Mouse (Mus musculus) bone marrow, adult 2 months (tissue): ENCODE measurements at regions not wholly inside any gene's neighbourhood (a gene's known extent, or its start where the extent isn't known, plus 50 kb on each side); places are given as distances from the start of the nearest gene placed in this dataset.

Experiments used
- H3K27ac ChIP-seq: fragments of 200-500 bp; 2 replicates; pipeline ENCODE4 v1.5.1; 2012; ENCODE audit warnings: low read depth, mild to moderate bottlenecking, control low read depth, inconsistent platforms, low read length; ENCODE audit not compliant: control insufficient read depth, poor library complexity, insufficient read depth
- H3K4me1 ChIP-seq: fragments of 200-500 bp; 2 replicates; pipeline ENCODE4 v1.6.1; 2011; ENCODE audit warnings: low read length; ENCODE audit not compliant: control insufficient read depth, insufficient read depth
- H3K4me3 ChIP-seq: fragments of 200-500 bp; replicated peaks from 2 replicates; pipeline ENCODE3; 2011; ENCODE audit warnings: mild to moderate bottlenecking, low read depth, low read length, control low read depth; ENCODE audit not compliant: control insufficient read depth
- CTCF ChIP-seq: fragments of 200-500 bp; IDR thresholded peaks from 2 replicates; pipeline ENCODE4 v1.5.1; 2011; ENCODE audit warnings: low read length, control low read depth; ENCODE audit not compliant: control insufficient read depth, insufficient read depth
- POLR2A ChIP-seq: fragments of 200-500 bp; IDR thresholded peaks from 2 replicates; pipeline ENCODE4 v1.6.1; 2011; ENCODE audit warnings: low read depth, mild to moderate bottlenecking, control low read depth, low read length, borderline replicate concordance; ENCODE audit not compliant: control insufficient read depth
- WGBS: fragments of 180-500 bp; shearing (Covaris S2); methylation state at CpG from one replicate; pipeline ENCODE4 v1.1.7; 2018; 5-methylcytosine and 5-hydroxymethylcytosine counted together

- H3K27ac ChIP-seq, result no peak overlapping the region
- 84% methylated on average over 5 of the region's 5 CpGs for WGBS
- TF ChIP-seq POLR2A (no peak), CTCF (no peak)
- no peaks in the 10 kb centered on the region for H3K4me1 ChIP-seq
- H3K4me3 ChIP-seq, result no peak overlapping the region
Measured at GRCm38 (mm10) chr14:62177509-62177908, 114.9 kb upstream of the Rnaseh2b start.

GRCm38 (mm10) chr14:62187360-62187759, 105.0 kb upstream of the Rnaseh2b start:
- TF ChIP-seq POLR2A (no peak), CTCF (no peak)
- WGBS, result 56% methylated on average over 11 of the region's 11 CpGs
- H3K27ac ChIP-seq, result no peak overlapping the region
- H3K4me3 ChIP-seq, result no peak overlapping the region
- no peaks in the 10 kb centered on the region for H3K4me1 ChIP-seq

GRCm38 (mm10) chr14:62188147-62188885, 104.1 kb upstream of the Rnaseh2b start:
- H3K4me1 ChIP-seq, result no peaks in the 10 kb centered on the region
- no peak overlapping the region for H3K4me3 ChIP-seq
- TF ChIP-seq POLR2A (no peak), CTCF (no peak)
- no peak overlapping the region for H3K27ac ChIP-seq
- WGBS, result 70% methylated on average over 7 of the region's 7 CpGs

- WGBS, result 82% methylated on average over 2 of the region's 2 CpGs
- TF ChIP-seq CTCF (no peak), POLR2A (no peak)
- H3K4me3 ChIP-seq, result no peak overlapping the region
- H3K4me1 ChIP-seq, result no peaks in the 10 kb centered on the region
- no peak overlapping the region for H3K27ac ChIP-seq
Measured at GRCm38 (mm10) chr14:62191624-62192023, 100.8 kb upstream of the Rnaseh2b start.

DNA sequence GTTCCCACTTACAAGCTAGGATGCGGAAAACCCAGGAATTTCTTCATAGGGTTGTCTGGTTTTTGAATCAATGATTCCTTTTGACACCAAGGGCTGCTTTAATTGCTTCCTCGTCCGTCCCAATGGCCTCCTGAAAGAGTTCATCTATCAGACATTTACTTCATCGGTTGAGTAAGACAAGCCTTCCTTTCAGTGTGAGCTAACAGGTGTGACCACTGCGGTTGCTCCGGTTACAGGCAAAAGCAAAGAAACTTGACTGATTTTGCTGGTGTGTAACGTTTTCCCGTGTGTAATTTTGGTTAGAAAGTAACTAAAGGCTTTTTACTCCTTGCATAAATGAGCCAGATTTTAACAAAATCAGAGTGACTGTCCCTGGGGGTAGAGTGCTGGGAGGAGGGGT, 99.6 kb upstream of the Rnaseh2b start:
- Histone ChIP-seq H3K4me1 (no peaks in the 10 kb centered on the region), H3K27ac (no peak overlapping the region), H3K4me3 (no peak overlapping the region)
- 66% methylated on average over 8 of the region's 8 CpGs for WGBS
- TF ChIP-seq CTCF (no peak), POLR2A (no peak)

DNA sequence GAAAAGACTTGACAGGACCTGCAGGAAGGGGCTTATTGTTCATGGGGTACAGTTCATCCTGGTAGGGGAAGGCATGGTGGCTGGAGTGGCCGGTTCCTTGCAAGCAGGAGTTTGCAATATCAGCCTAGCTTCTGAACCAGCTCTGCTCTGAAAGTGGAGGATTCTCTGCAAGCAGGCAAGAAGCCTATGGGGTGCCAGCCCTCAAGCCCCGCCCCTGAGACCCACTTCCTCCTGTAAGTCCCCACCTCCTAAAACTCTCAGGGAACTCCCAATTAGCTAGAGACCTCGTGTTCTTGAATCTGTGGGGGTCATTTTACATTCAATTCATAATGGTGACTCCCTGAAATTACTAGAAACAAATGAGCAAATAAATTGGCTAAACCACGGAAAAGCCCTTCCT, 99.0 kb upstream of the Rnaseh2b start:
- no peak overlapping the region for H3K27ac ChIP-seq
- 46% methylated on average over 4 of the region's 4 CpGs for WGBS
- H3K4me3 ChIP-seq, result no peak overlapping the region
- H3K4me1 ChIP-seq, result no peaks in the 10 kb centered on the region
- TF ChIP-seq POLR2A, result no peak
- no peak for TF ChIP-seq CTCF

DNA sequence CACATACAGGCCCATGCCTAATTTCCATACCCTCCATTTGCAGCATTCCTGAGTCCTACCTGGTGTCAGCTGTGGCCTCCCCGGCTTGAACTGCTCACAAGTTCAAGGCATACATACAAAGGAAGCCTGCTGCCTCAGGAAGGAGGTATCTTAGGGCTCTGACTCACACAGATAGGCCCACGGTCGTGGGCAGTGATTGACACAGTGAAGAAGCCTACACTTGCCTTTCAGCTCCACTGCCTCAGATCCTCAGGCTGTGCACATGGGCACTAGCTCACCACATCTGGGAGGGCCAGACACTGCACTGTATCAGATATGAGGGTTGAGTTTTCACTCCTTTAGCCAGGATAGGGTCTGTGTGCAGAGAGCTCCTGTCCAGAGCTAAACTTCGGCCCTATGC, 95.6 kb upstream of the Rnaseh2b start:
- Histone ChIP-seq H3K27ac (no peak overlapping the region), H3K4me3 (no peak overlapping the region), H3K4me1 (no peaks in the 10 kb centered on the region)
- WGBS, result 64% methylated on average over 4 of the region's 4 CpGs
- no peak for TF ChIP-seq CTCF
- no peak for TF ChIP-seq POLR2A

- Histone ChIP-seq H3K27ac (no peak overlapping the region), H3K4me1 (no peaks in the 10 kb centered on the region), H3K4me3 (no peak overlapping the region)
- WGBS, result 84% methylated on average over 6 of the region's 6 CpGs
- TF ChIP-seq POLR2A, result no peak
- TF ChIP-seq CTCF, result no peak
Measured at GRCm38 (mm10) chr14:62198476-62199190, 93.8 kb upstream of the Rnaseh2b start.
